Mouse (Mus musculus) kidney, adult 2 months (tissue): ENCODE measurements at regions not wholly inside any gene's neighbourhood (a gene's known extent, or its start where the extent isn't known, plus 50 kb on each side); places are given as distances from the start of the nearest gene placed in this dataset.

Source experiments
- CTCF ChIP-seq: fragments of 200-500 bp; conservative IDR thresholded peaks from 2 replicates; pipeline ENCODE4 v1.5.1; 2011; ENCODE audit warnings: low read depth, mild to moderate bottlenecking, control low read depth, low read length, moderate library complexity, mixed read lengths; ENCODE audit not compliant: insufficient read depth, insufficient read length
- POLR2A ChIP-seq: fragments of 200-500 bp; IDR thresholded peaks from one replicate; pipeline ENCODE4 v1.6.1; 2011; ENCODE audit warnings: low read depth, low read length, control low read depth

- TF ChIP-seq POLR2A (no peak), CTCF (no peak)
Measured at GRCm38 (mm10) chr8:39297548-39298306, 1377.2 kb upstream of the Adam24 start.
